Mouse (Mus musculus) liver, adult 2 months (tissue): ENCODE data around the gene Flt1. TPM values are rescaled to one million over a fixed set of nuclear protein-coding genes. Genes with fewer than 3 reads are reported as not detected.
"Not testable (repeated sequence)": the region's sequence is repeated elsewhere in the genome, so short reads cannot be mapped to it uniquely, and the experiment has no call there.

Experiments used
- DNase-seq: peaks from one replicate; pipeline ENCODE4 v3.0.0-alpha.2; 2011; ENCODE audit warnings: low read depth, low spot score; ENCODE audit errors: extremely low read depth
- H3K27ac ChIP-seq: fragments of 200-500 bp; replicated peaks from 2 replicates; pipeline ENCODE4 v1.5.1; 2012; ENCODE audit warnings: low read depth, mild to moderate bottlenecking, control low read depth, inconsistent platforms, low read length; ENCODE audit not compliant: insufficient read depth
- H3K27me3 ChIP-seq: fragments of 200-500 bp; 2 replicates; pipeline ENCODE4 v1.6.1; 2012; ENCODE audit warnings: mild to moderate bottlenecking, moderate library complexity, low read length, inconsistent platforms; ENCODE audit not compliant: control insufficient read depth, insufficient read depth
- H3K36me3 ChIP-seq: fragments of 200-500 bp; 2 replicates; pipeline ENCODE4 v1.6.1; 2012; ENCODE audit warnings: low read length, inconsistent platforms; ENCODE audit not compliant: control insufficient read depth, insufficient read depth
- H3K4me1 ChIP-seq: fragments of 200-500 bp; 2 replicates; pipeline ENCODE4 v1.6.1; 2011; ENCODE audit warnings: low read length; ENCODE audit not compliant: control insufficient read depth, insufficient read depth
- H3K4me3 ChIP-seq: fragments of 200-500 bp; 2 replicates; pipeline ENCODE4 v1.5.1; 2011; ENCODE audit warnings: low read depth, mild to moderate bottlenecking, control low read depth, low read length, moderate library complexity; ENCODE audit not compliant: insufficient read depth
- H3K79me2 ChIP-seq: fragments of 200-500 bp; 2 replicates; pipeline ENCODE4 v1.6.1; 2012; ENCODE audit warnings: inconsistent platforms, mild to moderate bottlenecking, low read length, moderate library complexity; ENCODE audit not compliant: control insufficient read depth, insufficient read depth
- H3K9ac ChIP-seq: fragments of 200-500 bp; 2 replicates; pipeline ENCODE4 v1.6.1; 2012; ENCODE audit warnings: low read depth, mild to moderate bottlenecking, control low read depth, inconsistent platforms, low read length
- CTCF ChIP-seq: fragments of 200-500 bp; IDR thresholded peaks from 2 replicates; pipeline ENCODE4 v1.5.1; 2011; ENCODE audit warnings: low read depth, low read length, control low read depth
- POLR2A ChIP-seq: fragments of 200-500 bp; IDR thresholded peaks from 2 replicates; pipeline ENCODE4 v1.6.1; 2011; ENCODE audit warnings: low read length, control low read depth; ENCODE audit not compliant: insufficient read depth; ENCODE audit errors: extremely low read depth
- WGBS: fragments of 180-500 bp; shearing (Covaris S2); methylation state at CpG from one replicate; pipeline ENCODE4 v1.1.7; 2018; 5-methylcytosine and 5-hydroxymethylcytosine counted together
- polyA plus RNA-seq: library from polyadenylated mRNA; depleted of rRNA; stranded (reverse); fragments of >200 nt; gene quantifications from 2 replicates; pipeline ENCODE4 v1.2.3, GENCODE M21; 2012
- total RNA-seq: library from RNA; depleted of rRNA; stranded (reverse); fragments of >200 nt; gene quantifications from 2 replicates; pipeline ENCODE4 v1.2.3, GENCODE M21; 2014

Flt1 gene
- total and polyA plus RNA-seq, 2 experiments: 1.3 to 4.8 TPM

DNA sequence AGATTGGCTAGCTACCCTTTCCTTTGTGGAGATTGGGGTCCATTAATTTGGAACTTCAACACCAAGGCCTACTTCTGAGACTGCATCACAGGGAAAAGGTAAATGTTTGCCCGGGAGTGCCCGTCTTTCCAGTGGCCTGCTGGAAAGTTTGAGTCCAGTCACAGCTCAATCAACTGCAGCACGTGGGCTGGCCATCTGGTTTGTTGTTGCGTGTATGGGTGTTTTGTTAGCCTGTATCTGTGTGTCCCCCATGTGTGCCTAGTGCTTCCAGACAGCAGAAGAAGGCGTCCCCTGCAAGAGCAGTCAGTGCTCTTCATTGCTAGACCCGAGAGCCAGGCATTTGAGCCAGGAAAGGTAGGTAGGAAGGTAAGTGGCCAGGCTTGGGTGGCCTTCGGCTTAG lies 160.4 kb downstream of the Flt1 start:
- Histone ChIP-seq H3K27me3 (no peaks in the 10 kb centered on the region), H3K36me3 (no peaks in the 10 kb centered on the region), H3K9ac (no peak overlapping the region), H3K4me3 (no peak overlapping the region), H3K79me2 (no peaks in the 10 kb centered on the region), H3K4me1 (no peaks in the 10 kb centered on the region), H3K27ac (no peak overlapping the region)
- TF ChIP-seq CTCF (no peak), POLR2A (no peak)
- WGBS: 90% methylated on average over 7 of the region's 7 CpGs
- no peak for DNase-seq

DNA sequence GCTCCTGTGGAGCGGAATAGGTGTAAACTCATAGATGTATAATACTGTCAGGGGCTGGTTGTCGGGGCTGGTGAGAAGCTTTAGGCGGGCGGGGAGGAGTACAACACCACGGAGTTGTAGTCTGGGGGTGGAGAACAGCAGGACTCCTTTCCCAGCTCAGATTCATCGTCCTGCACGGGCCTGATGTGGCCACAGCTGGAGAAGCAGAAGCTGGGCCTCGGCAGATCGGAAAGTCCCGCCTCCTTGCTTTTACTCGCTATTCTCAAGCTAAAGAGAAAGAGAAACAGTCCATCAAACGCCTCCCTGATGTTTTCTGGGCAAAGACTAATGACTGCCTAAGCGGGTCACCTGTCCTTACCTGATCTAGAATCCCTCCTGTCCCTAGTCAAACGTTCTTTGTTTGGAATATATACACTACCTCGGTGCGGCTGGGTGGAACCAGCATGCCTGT lies 161.6 kb downstream of the Flt1 start:
- no peak overlapping the region for H3K27ac ChIP-seq
- no peaks in the 10 kb centered on the region for H3K4me1 ChIP-seq
- H3K4me3 ChIP-seq: no peak overlapping the region; the same call in 1 of the 2 replicates
- TF ChIP-seq CTCF: no peak
- TF ChIP-seq POLR2A: no peak
- H3K36me3 ChIP-seq: no peaks in the 10 kb centered on the region
- H3K27me3 ChIP-seq: no peaks in the 10 kb centered on the region
- DNase-seq: no peak
- H3K79me2 ChIP-seq: no peaks in the 10 kb centered on the region
- H3K9ac ChIP-seq: no peak overlapping the region
- 30% methylated on average over 16 of the region's 16 CpGs for WGBS

GRCm38 (mm10) chr5:147563511-147564139 lies 162.2 kb downstream of the Flt1 start:
- Histone ChIP-seq H3K36me3 (no peaks in the 10 kb centered on the region), H3K79me2 (no peaks in the 10 kb centered on the region), H3K4me1 (no peaks in the 10 kb centered on the region), H3K27ac (no peak overlapping the region), H3K4me3 (no peak overlapping the region), H3K27me3 (no peaks in the 10 kb centered on the region), H3K9ac (no peak overlapping the region)
- WGBS: 62% methylated on average over 18 of the region's 18 CpGs
- no peak for DNase-seq
- TF ChIP-seq POLR2A: no peak

GRCm38 (mm10) chr5:147557641-147558040 lies 168.2 kb downstream of the Flt1 start:
- WGBS: 75% methylated on average over 6 of the region's 6 CpGs
- not testable (repeated sequence) for H3K9ac ChIP-seq, H3K27ac ChIP-seq, H3K4me1 ChIP-seq, H3K27me3 ChIP-seq, DNase-seq, H3K79me2 ChIP-seq, H3K4me3 ChIP-seq, H3K36me3 ChIP-seq

- Histone ChIP-seq H3K79me2 (no peaks in the 10 kb centered on the region), H3K4me3 (no peak overlapping the region), H3K9ac (no peak overlapping the region), H3K36me3 (peaks cover 6% of the 10 kb centered on the region; the same call in 1 of the 2 replicates), H3K27me3 (no peaks in the 10 kb centered on the region), H3K4me1 (peaks cover 6% of the 10 kb centered on the region), H3K27ac (no peak overlapping the region)
- TF ChIP-seq CTCF (no peak), POLR2A (no peak)
- DNase-seq: no peak
- 86% methylated on average over 13 of the region's 13 CpGs for WGBS
These were observed 173.8 kb downstream of the Flt1 start for GRCm38 (mm10) chr5:147551879-147552627.
